Mouse (Mus musculus) small intestine, adult 2 months (tissue): ENCODE results near the gene Xndc1.

Experiments
- CTCF ChIP-seq: fragments of 200-500 bp; IDR thresholded peaks from 2 replicates; pipeline ENCODE4 v1.5.1; 2012; ENCODE audit warnings: low read depth, mild to moderate bottlenecking, control low read depth, inconsistent platforms, low read length, moderate library complexity, mixed read lengths; ENCODE audit not compliant: insufficient replicate concordance, insufficient read length; ENCODE audit errors: extremely low read depth
- POLR2A ChIP-seq: fragments of 200-500 bp; IDR thresholded peaks from 2 replicates; pipeline ENCODE4 v1.6.1; 2012; ENCODE audit warnings: low read depth, mild to moderate bottlenecking, control low read depth, inconsistent platforms, low read length, moderate library complexity

GRCm38 (mm10) chr7:102102696-102103095, 37.4 kb downstream of the Xndc1 start:
- TF ChIP-seq CTCF (no peak), POLR2A (no peak)
